Mouse (Mus musculus): ENCODE results near the gene Nrxn3. TPM values are rescaled to one million over a fixed set of nuclear protein-coding genes. Genes with fewer than 3 reads are reported as not detected.

Gene Nrxn3
- polyA plus RNA-seq, 1 experiment from 2014 or later: 6.9 TPM

- H3K9me3 ChIP-seq: no peaks in the 10 kb centered on the region
- DNase-seq (ENCODE audit: extremely low spot score, low spot score): no peak
- H3K4me1 ChIP-seq: peaks cover 27% of the 10 kb centered on the region
- no peaks in the 10 kb centered on the region for H3K36me3 ChIP-seq (replicated peaks)
- WGBS: 96% methylated on average over 2 of the region's 2 CpGs
- H3K4me3 ChIP-seq: no peak overlapping the region
- H3K27ac ChIP-seq: no peak overlapping the region
- peaks cover 47% of the 10 kb centered on the region for H3K27me3 ChIP-seq (ENCODE audit: poor library complexity, severe bottlenecking)
Observed at GRCm38 (mm10) chr12:89818200-89818599, 1095.5 kb downstream of the Nrxn3 start.

GRCm38 (mm10) chr12:89822141-89822540 lies 1099.5 kb downstream of the Nrxn3 start:
- Histone ChIP-seq H3K27ac (no peak overlapping the region), H3K4me1 (peaks cover 14% of the 10 kb centered on the region), H3K4me3 (no peak overlapping the region), H3K27me3 (ENCODE audit: poor library complexity, severe bottlenecking) (peaks cover 11% of the 10 kb centered on the region; the same call in 1 of the 2 replicates), H3K9me3 (no peaks in the 10 kb centered on the region), H3K36me3 (replicated peaks) (no peaks in the 10 kb centered on the region)
- DNase-seq (ENCODE audit: extremely low spot score, low spot score): no peak
- 61% methylated on average over 4 of the region's 4 CpGs for WGBS

GRCm38 (mm10) chr12:89829927-89830326 lies 1107.3 kb downstream of the Nrxn3 start:
- WGBS: 93% methylated on average over 2 of the region's 2 CpGs
- no peak overlapping the region for H3K4me3 ChIP-seq
- no peaks in the 10 kb centered on the region for H3K9me3 ChIP-seq
- DNase-seq (ENCODE audit: extremely low spot score, low spot score): no peak
- no peaks in the 10 kb centered on the region for H3K36me3 ChIP-seq (replicated peaks)
- H3K27me3 ChIP-seq (ENCODE audit: poor library complexity, severe bottlenecking): no peaks in the 10 kb centered on the region
- no peaks in the 10 kb centered on the region for H3K4me1 ChIP-seq
- H3K27ac ChIP-seq: no peak overlapping the region

GRCm38 (mm10) chr12:89830350-89830749 lies 1107.7 kb downstream of the Nrxn3 start:
- no peaks in the 10 kb centered on the region for H3K9me3 ChIP-seq
- no peaks in the 10 kb centered on the region for H3K27me3 ChIP-seq (ENCODE audit: poor library complexity, severe bottlenecking)
- DNase-seq (ENCODE audit: extremely low spot score, low spot score): no peak
- no peaks in the 10 kb centered on the region for H3K4me1 ChIP-seq
- no peak overlapping the region for H3K4me3 ChIP-seq
- 92% methylated on average over 5 of the region's 5 CpGs for WGBS
- H3K27ac ChIP-seq: no peak overlapping the region
- no peaks in the 10 kb centered on the region for H3K36me3 ChIP-seq (replicated peaks)

GRCm38 (mm10) chr12:89831300-89831699 lies 1108.6 kb downstream of the Nrxn3 start:
- Histone ChIP-seq H3K9me3 (no peaks in the 10 kb centered on the region), H3K27me3 (ENCODE audit: poor library complexity, severe bottlenecking) (no peaks in the 10 kb centered on the region), H3K4me1 (no peaks in the 10 kb centered on the region), H3K4me3 (no peak overlapping the region), H3K27ac (no peak overlapping the region), H3K36me3 (replicated peaks) (no peaks in the 10 kb centered on the region)
- no peak for DNase-seq (ENCODE audit: extremely low spot score, low spot score)
- 94% methylated on average over 6 of the region's 6 CpGs for WGBS

- H3K4me3 ChIP-seq: no peak overlapping the region
- no peaks in the 10 kb centered on the region for H3K4me1 ChIP-seq
- no peaks in the 10 kb centered on the region for H3K9me3 ChIP-seq
- 73% methylated on average over 3 of the region's 3 CpGs for WGBS
- H3K27me3 ChIP-seq (ENCODE audit: poor library complexity, severe bottlenecking): no peaks in the 10 kb centered on the region
- DNase-seq (ENCODE audit: extremely low spot score, low spot score): no peak
- no peak overlapping the region for H3K27ac ChIP-seq
- H3K36me3 ChIP-seq (replicated peaks): no peaks in the 10 kb centered on the region
Observed at GRCm38 (mm10) chr12:89836271-89836670, 1113.6 kb downstream of the Nrxn3 start.

- H3K27ac ChIP-seq: no peak overlapping the region
- H3K36me3 ChIP-seq (replicated peaks): no peaks in the 10 kb centered on the region
- WGBS: 95% methylated on average over 1 of the region's 1 CpGs
- H3K4me3 ChIP-seq: no peak overlapping the region
- DNase-seq (ENCODE audit: extremely low spot score, low spot score): no peak
- no peaks in the 10 kb centered on the region for H3K9me3 ChIP-seq
- H3K4me1 ChIP-seq: no peaks in the 10 kb centered on the region
- H3K27me3 ChIP-seq (ENCODE audit: poor library complexity, severe bottlenecking): no peaks in the 10 kb centered on the region
Observed at GRCm38 (mm10) chr12:89842861-89843260, 1120.2 kb downstream of the Nrxn3 start.

GRCm38 (mm10) chr12:89848116-89848515 lies 1125.4 kb downstream of the Nrxn3 start:
- Histone ChIP-seq H3K4me1 (peaks cover under 1% of the 10 kb centered on the region; the same call in 1 of the 2 replicates), H3K27me3 (ENCODE audit: poor library complexity, severe bottlenecking) (no peaks in the 10 kb centered on the region), H3K4me3 (no peak overlapping the region), H3K36me3 (replicated peaks) (no peaks in the 10 kb centered on the region), H3K27ac (no peak overlapping the region), H3K9me3 (no peaks in the 10 kb centered on the region)
- no peak for DNase-seq (ENCODE audit: extremely low spot score, low spot score)
- 47% methylated on average over 1 of the region's 1 CpGs for WGBS

GRCm38 (mm10) chr12:89854355-89854754 lies 1131.7 kb downstream of the Nrxn3 start:
- peaks cover 23% of the 10 kb centered on the region for H3K4me1 ChIP-seq
- H3K27ac ChIP-seq: no peak overlapping the region
- DNase-seq (ENCODE audit: extremely low spot score, low spot score): no peak
- H3K4me3 ChIP-seq: peak overlapping the region; percentile 9; the same call in 1 of the 2 replicates
- H3K27me3 ChIP-seq (ENCODE audit: poor library complexity, severe bottlenecking): no peaks in the 10 kb centered on the region
- no peaks in the 10 kb centered on the region for H3K36me3 ChIP-seq (replicated peaks)
- H3K9me3 ChIP-seq: no peaks in the 10 kb centered on the region
- WGBS: 27% methylated on average over 4 of the region's 4 CpGs

- no peak overlapping the region for H3K4me3 ChIP-seq
- H3K27ac ChIP-seq: no peak overlapping the region
- no peaks in the 10 kb centered on the region for H3K36me3 ChIP-seq (replicated peaks)
- no peaks in the 10 kb centered on the region for H3K4me1 ChIP-seq
- H3K9me3 ChIP-seq: no peaks in the 10 kb centered on the region
- H3K27me3 ChIP-seq (ENCODE audit: poor library complexity, severe bottlenecking): no peaks in the 10 kb centered on the region
- DNase-seq (ENCODE audit: extremely low spot score, low spot score): no peak
Observed at GRCm38 (mm10) chr12:89867124-89867523, 1144.4 kb downstream of the Nrxn3 start.

GRCm38 (mm10) chr12:89882617-89883370 lies 1160.1 kb downstream of the Nrxn3 start:
- H3K27me3 ChIP-seq (ENCODE audit: poor library complexity, severe bottlenecking): no peaks in the 10 kb centered on the region
- H3K27ac ChIP-seq: no peak overlapping the region
- WGBS: 73% methylated on average over 8 of the region's 8 CpGs
- no peaks in the 10 kb centered on the region for H3K36me3 ChIP-seq (replicated peaks)
- H3K4me1 ChIP-seq: peaks cover 6% of the 10 kb centered on the region; the same call in 1 of the 2 replicates
- no peak for DNase-seq (ENCODE audit: extremely low spot score, low spot score)
- H3K4me3 ChIP-seq: no peak overlapping the region
- no peaks in the 10 kb centered on the region for H3K9me3 ChIP-seq

- Histone ChIP-seq H3K9me3 (no peaks in the 10 kb centered on the region), H3K36me3 (replicated peaks) (no peaks in the 10 kb centered on the region), H3K27me3 (ENCODE audit: poor library complexity, severe bottlenecking) (no peaks in the 10 kb centered on the region), H3K4me1 (peaks cover 6% of the 10 kb centered on the region; the same call in 1 of the 2 replicates), H3K27ac (no peak overlapping the region), H3K4me3 (no peak overlapping the region)
- WGBS: 100% methylated on average over 1 of the region's 1 CpGs
- no peak for DNase-seq (ENCODE audit: extremely low spot score, low spot score)
Observed at GRCm38 (mm10) chr12:89884576-89884975, 1161.9 kb downstream of the Nrxn3 start.

GRCm38 (mm10) chr12:89888647-89889046 lies 1166.0 kb downstream of the Nrxn3 start:
- no peak for DNase-seq (ENCODE audit: extremely low spot score, low spot score)
- Histone ChIP-seq H3K36me3 (replicated peaks) (no peaks in the 10 kb centered on the region), H3K27ac (no peak overlapping the region), H3K4me3 (no peak overlapping the region), H3K27me3 (ENCODE audit: poor library complexity, severe bottlenecking) (no peaks in the 10 kb centered on the region), H3K9me3 (no peaks in the 10 kb centered on the region), H3K4me1 (no peaks in the 10 kb centered on the region)
- WGBS: 89% methylated on average over 3 of the region's 3 CpGs

Data from forebrain, embryonic 10.5 days (tissue).